In genomic region chr13:67128038-67128721, GRCm38 (mm10) we compare ENCODE assay signal across 8 mouse cellular contexts. TPM values are rescaled to one million over a fixed set of nuclear protein-coding genes. Genes with fewer than 3 reads are reported as not detected.
DNase-seq lines count a peak whose midpoint lies in the region; ATAC-seq and TF ChIP-seq lines count a peak whose summit lies in the region.

No protein-coding gene starts in this region.

- H3K27me3 ChIP-seq in embryonic facial prominence, embryonic 12.5 days, result no peaks in the 10 kb centered on the region
- H3K27me3 ChIP-seq in kidney, adult 2 months (replicated peaks; ENCODE audit: control insufficient read depth, insufficient read depth, low read length), result no peaks in the 10 kb centered on the region
- H3K27me3 ChIP-seq in limb, embryonic 12.5 days, result no peaks in the 10 kb centered on the region
- H3K27me3 ChIP-seq in midbrain, embryonic 15.5 days (replicated peaks), result no peaks in the 10 kb centered on the region
- no peaks in the 10 kb centered on the region for H3K27me3 ChIP-seq in spleen, adult 2 months (ENCODE audit: control insufficient read depth, insufficient read depth, low read length)

- 1% methylated on average over 18 of the region's 18 CpGs for WGBS in embryonic facial prominence, embryonic 12.5 days
- WGBS in kidney, adult 2 months, result 1% methylated on average over 18 of the region's 18 CpGs
- WGBS in limb, embryonic 12.5 days, result 3% methylated on average over 18 of the region's 18 CpGs
- under 1% methylated on average over 18 of the region's 18 CpGs for WGBS in midbrain, embryonic 15.5 days
- 3% methylated on average over 18 of the region's 18 CpGs for WGBS in spleen, adult 2 months

- DNase-seq in urinary bladder, adult 18-20 months (ENCODE audit: low spot score in 2 of 2), result peak; percentile 71 to 77
- no peak for DNase-seq in urinary bladder, postnatal 10 days (ENCODE audit: low spot score)
- peak; percentile 89 to 93 for DNase-seq in heart, adult 18-20 months
- DNase-seq in kidney, adult 2 months, result peak; percentile 91
- peak; percentile 71 to 73 for DNase-seq in spleen, adult 2 months (ENCODE audit: low read depth in 1 of 2, low spot score in 2 of 2)

- H3K9ac ChIP-seq in embryonic facial prominence, embryonic 12.5 days, result peak overlapping the region; percentile 70
- peak overlapping the region; percentile 72 for H3K9ac ChIP-seq in limb, embryonic 12.5 days (replicated peaks)
- peak overlapping the region; percentile 87 for H3K9ac ChIP-seq in midbrain, embryonic 15.5 days

- peak overlapping the region; percentile 73 for H3K4me2 ChIP-seq in embryonic facial prominence, embryonic 12.5 days (replicated peaks)
- H3K4me2 ChIP-seq in limb, embryonic 12.5 days, result peak overlapping the region; percentile 72
- peak overlapping the region; percentile 81 for H3K4me2 ChIP-seq in midbrain, embryonic 15.5 days

- TF ChIP-seq CTCF in kidney, adult 2 months (conservative IDR thresholded peaks at IDR 0.05; ENCODE audit: insufficient read depth, insufficient read length, low read depth, low read length), result no peak
- TF ChIP-seq CTCF in spleen, adult 2 months (IDR thresholded peaks at IDR 0.05; ENCODE audit: extremely low read depth, insufficient read depth, insufficient read length, insufficient replicate concordance), result no peak

- peak; percentile 93 for ATAC-seq in embryonic facial prominence, embryonic 12.5 days (ENCODE audit: insufficient number of reproducible peaks, insufficient read depth, low FRiP score, low TSS enrichment)
- ATAC-seq in limb, embryonic 12.5 days (ENCODE audit: insufficient number of reproducible peaks, insufficient read depth, low FRiP score, low TSS enrichment, low read depth), result peak; percentile 93
- ATAC-seq in midbrain, embryonic 15.5 days (replicated peaks), result peak; percentile 99

- H3K9me3 ChIP-seq in embryonic facial prominence, embryonic 12.5 days, result no peaks in the 10 kb centered on the region
- no peaks in the 10 kb centered on the region for H3K9me3 ChIP-seq in limb, embryonic 12.5 days
- H3K9me3 ChIP-seq in midbrain, embryonic 15.5 days, result no peaks in the 10 kb centered on the region

- no peak overlapping the region for H3K27ac ChIP-seq in embryonic facial prominence, embryonic 12.5 days
- H3K27ac ChIP-seq in kidney, adult 2 months (ENCODE audit: insufficient read depth, low read depth, low read length), result no peak overlapping the region
- H3K27ac ChIP-seq in limb, embryonic 12.5 days, result no peak overlapping the region
- peak overlapping the region; percentile 85 for H3K27ac ChIP-seq in midbrain, embryonic 15.5 days
- peak overlapping the region; percentile 17 for H3K27ac ChIP-seq in spleen, adult 2 months (ENCODE audit: insufficient read depth, low read length)

- H3K4me3 ChIP-seq in embryonic facial prominence, embryonic 12.5 days, result peak overlapping the region; percentile 76
- H3K4me3 ChIP-seq in kidney, adult 2 months (ENCODE audit: insufficient read depth, low read depth, low read length), result peak overlapping the region; percentile 77
- H3K4me3 ChIP-seq in limb, embryonic 12.5 days (replicated peaks), result peak overlapping the region; percentile 66
- H3K4me3 ChIP-seq in midbrain, embryonic 15.5 days, result peak overlapping the region; percentile 78
- peak overlapping the region; percentile 80 for H3K4me3 ChIP-seq in spleen, adult 2 months (ENCODE audit: extremely low read depth, insufficient read depth, insufficient read length)

- no peaks in the 10 kb centered on the region for H3K4me1 ChIP-seq in embryonic facial prominence, embryonic 12.5 days
- H3K4me1 ChIP-seq in kidney, adult 2 months (ENCODE audit: control insufficient read depth, insufficient read depth, low read length), result no peaks in the 10 kb centered on the region
- H3K4me1 ChIP-seq in limb, embryonic 12.5 days (replicated peaks), result no peaks in the 10 kb centered on the region; the same call in 1 of the 2 replicates
- peaks cover 11% of the 10 kb centered on the region for H3K4me1 ChIP-seq in midbrain, embryonic 15.5 days
- no peaks in the 10 kb centered on the region for H3K4me1 ChIP-seq in spleen, adult 2 months (ENCODE audit: control insufficient read depth, insufficient read depth, insufficient read length)

- TF ChIP-seq POLR2A in kidney, adult 2 months (IDR thresholded peaks at IDR 0.05; ENCODE audit: low read depth, low read length), result no peak
- no peak for TF ChIP-seq POLR2A in spleen, adult 2 months (IDR thresholded peaks at IDR 0.05; ENCODE audit: low read depth, low read length)

- no peaks in the 10 kb centered on the region for H3K36me3 ChIP-seq in embryonic facial prominence, embryonic 12.5 days
- H3K36me3 ChIP-seq in kidney, adult 2 months (ENCODE audit: control insufficient read depth, insufficient read depth, low read length), result no peaks in the 10 kb centered on the region
- H3K36me3 ChIP-seq in limb, embryonic 12.5 days, result no peaks in the 10 kb centered on the region
- no peaks in the 10 kb centered on the region for H3K36me3 ChIP-seq in midbrain, embryonic 15.5 days (replicated peaks)
- H3K36me3 ChIP-seq in spleen, adult 2 months (ENCODE audit: control insufficient read depth, insufficient read depth, low read length), result no peaks in the 10 kb centered on the region

RNA-seq across cellular contexts. Expression of gene Zfp759, which starts 6.7 kb away (rescaled TPM):
- 1.9 and 2.8 TPM in 2 replicates for polyA plus RNA-seq in embryonic facial prominence, embryonic 12.5 days (2016; fragmentation: Nextera tagmentation; extraction: Ambion mirVana)
- 1 to 10 TPM; 4.5 to 4.8 TPM for total RNA-seq in heart, adult 18-20 months (2021)
- 0.31 and 0.39 TPM in 2 replicates for polyA plus RNA-seq in kidney, adult 2 months (2012; rRNA removed)
- 1.9 and 2.5 TPM in 2 replicates for polyA plus RNA-seq in limb, embryonic 12.5 days (2016; fragmentation: Nextera tagmentation; extraction: Ambion mirVana)
- 4.6 and 5.0 TPM in 2 replicates for polyA plus RNA-seq in midbrain, embryonic 15.5 days (2015; fragmentation: Nextera tagmentation; extraction: Ambion mirVana)
- polyA plus RNA-seq in spleen, adult 2 months (2012; rRNA removed), result 0.09 and 0.13 TPM in 2 replicates

RNA-seq across cellular contexts. Expression of gene Rslcan18, which starts 12.1 kb away (rescaled TPM):
- polyA plus RNA-seq in embryonic facial prominence, embryonic 12.5 days (2016; fragmentation: Nextera tagmentation; extraction: Ambion mirVana), result 0.24 and 0.32 TPM in 2 replicates
- 1 to 10 TPM; 1.0 to 1.3 TPM for total RNA-seq in heart, adult 18-20 months (2021)
- 0.31 and 0.53 TPM in 2 replicates for polyA plus RNA-seq in kidney, adult 2 months (2012; rRNA removed)
- 0.17 and 0.29 TPM in 2 replicates for polyA plus RNA-seq in limb, embryonic 12.5 days (2016; fragmentation: Nextera tagmentation; extraction: Ambion mirVana)
- not detected in 2 replicates for polyA plus RNA-seq in midbrain, embryonic 15.5 days (2015; fragmentation: Nextera tagmentation; extraction: Ambion mirVana)
- polyA plus RNA-seq in spleen, adult 2 months (2012; rRNA removed), result 0.13 and 0.18 TPM in 2 replicates

RNA-seq across cellular contexts. Expression of gene Gm28557, which starts 19.8 kb away (rescaled TPM):
- 2.3 and 3.4 TPM in 2 replicates for polyA plus RNA-seq in embryonic facial prominence, embryonic 12.5 days (2016; fragmentation: Nextera tagmentation; extraction: Ambion mirVana)
- total RNA-seq in heart, adult 18-20 months (2021), result 1 to 10 TPM; 1.2 to 4.1 TPM
- polyA plus RNA-seq in kidney, adult 2 months (2012; rRNA removed), result 4.0 and 5.0 TPM in 2 replicates
- polyA plus RNA-seq in limb, embryonic 12.5 days (2016; fragmentation: Nextera tagmentation; extraction: Ambion mirVana), result 2.3 and 3.1 TPM in 2 replicates
- 0.86 and 1.0 TPM in 2 replicates for polyA plus RNA-seq in midbrain, embryonic 15.5 days (2015; fragmentation: Nextera tagmentation; extraction: Ambion mirVana)
- polyA plus RNA-seq in spleen, adult 2 months (2012; rRNA removed), result 1.0 and 1.1 TPM in 2 replicates

RNA-seq across cellular contexts. Expression of gene Zfp708, which starts 30.4 kb away (rescaled TPM):
- polyA plus RNA-seq in embryonic facial prominence, embryonic 12.5 days (2016; fragmentation: Nextera tagmentation; extraction: Ambion mirVana), result 8.0 and 8.1 TPM in 2 replicates
- 1 to 10 TPM in 1 of 2 experiments, under 1 TPM in 1; 0.45 to 1.0 TPM for total RNA-seq in heart, adult 18-20 months (2021)
- polyA plus RNA-seq in kidney, adult 2 months (2012; rRNA removed), result 0.15 and 0.48 TPM in 2 replicates
- polyA plus RNA-seq in limb, embryonic 12.5 days (2016; fragmentation: Nextera tagmentation; extraction: Ambion mirVana), result 8.4 and 8.7 TPM in 2 replicates
- polyA plus RNA-seq in midbrain, embryonic 15.5 days (2015; fragmentation: Nextera tagmentation; extraction: Ambion mirVana), result 9.3 and 9.5 TPM in 2 replicates
- polyA plus RNA-seq in spleen, adult 2 months (2012; rRNA removed), result 0.11 TPM in 1 of 2 replicates, not detected in the other

RNA-seq across cellular contexts. Expression of gene Rsl1, which starts 44.8 kb away (rescaled TPM):
- polyA plus RNA-seq in embryonic facial prominence, embryonic 12.5 days (2016; fragmentation: Nextera tagmentation; extraction: Ambion mirVana), result 6.8 and 7.8 TPM in 2 replicates
- 1 to 10 TPM; 2.1 to 3.0 TPM for total RNA-seq in heart, adult 18-20 months (2021)
- 2.4 and 3.0 TPM in 2 replicates for polyA plus RNA-seq in kidney, adult 2 months (2012; rRNA removed)
- 7.6 and 8.1 TPM in 2 replicates for polyA plus RNA-seq in limb, embryonic 12.5 days (2016; fragmentation: Nextera tagmentation; extraction: Ambion mirVana)
- 6.1 and 6.2 TPM in 2 replicates for polyA plus RNA-seq in midbrain, embryonic 15.5 days (2015; fragmentation: Nextera tagmentation; extraction: Ambion mirVana)
- polyA plus RNA-seq in spleen, adult 2 months (2012; rRNA removed), result 1.0 and 1.8 TPM in 2 replicates

Comparison
In these comparisons a context has a peak if more than half of its experiments do, and no peak if none do; other contexts are left out.
1. H3K27ac ChIP-seq: peak in midbrain, embryonic 15.5 days (single experiment) and spleen, adult 2 months (single experiment); none in embryonic facial prominence, embryonic 12.5 days (single experiment), kidney, adult 2 months (single experiment) and limb, embryonic 12.5 days (single experiment).
2. Peak in every context shown above with its lines, with median percentiles within 50 percentile points of each other: ATAC-seq, H3K4me2 ChIP-seq, H3K4me3 ChIP-seq and H3K9ac ChIP-seq.